Mouse (Mus musculus): Measurements from ENCODE around the gene Lrrc10. TPM values are rescaled to one million over a fixed set of nuclear protein-coding genes. Genes with fewer than 3 reads are reported as not detected.

The Lrrc10 gene
- polyA plus RNA-seq (2012; rRNA removed) = not detected in 2 replicates

DNA sequence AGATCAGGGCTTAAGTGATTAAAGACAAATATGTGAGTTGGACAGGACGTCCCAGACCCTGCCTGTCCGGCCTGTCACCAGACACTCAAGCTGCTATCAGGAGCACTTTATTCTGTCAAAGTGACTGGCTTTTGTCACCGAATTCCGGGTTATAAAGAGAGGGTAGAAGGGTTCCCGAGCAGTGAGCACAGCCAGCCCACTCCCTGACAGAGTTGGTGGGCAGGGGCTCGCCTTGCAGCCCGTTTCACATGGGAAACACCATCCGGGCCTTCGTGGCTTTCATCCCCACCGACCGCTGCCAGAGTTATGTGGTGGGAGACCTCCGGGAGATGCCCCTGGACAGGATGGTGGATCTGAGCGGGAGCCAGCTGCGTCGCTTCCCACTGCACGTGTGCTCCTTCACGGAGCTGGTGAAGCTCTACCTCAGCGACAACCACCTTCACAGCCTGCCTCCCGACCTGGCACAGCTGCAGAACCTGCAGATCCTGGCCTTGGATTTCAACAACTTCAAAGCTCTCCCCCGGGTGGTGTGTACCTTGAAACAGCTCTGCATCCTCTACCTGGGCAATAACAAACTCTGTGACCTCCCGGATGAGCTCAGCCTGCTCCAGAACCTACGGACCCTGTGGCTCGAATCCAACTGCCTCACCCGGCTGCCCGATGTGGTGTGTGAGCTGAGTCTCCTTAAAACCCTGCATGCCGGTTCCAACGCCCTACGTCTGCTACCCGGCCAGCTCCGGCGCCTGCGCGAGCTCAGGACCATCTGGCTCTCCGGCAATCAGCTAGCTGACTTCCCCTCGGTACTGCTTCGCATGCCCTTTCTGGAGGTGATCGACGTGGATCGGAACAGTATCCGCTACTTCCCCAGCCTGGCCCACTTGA lies at the start of gene Lrrc10:
Gene Lrrc10 (plus strand): TSS at position 167 of the 882 bp plus-strand sequence.

DNA sequence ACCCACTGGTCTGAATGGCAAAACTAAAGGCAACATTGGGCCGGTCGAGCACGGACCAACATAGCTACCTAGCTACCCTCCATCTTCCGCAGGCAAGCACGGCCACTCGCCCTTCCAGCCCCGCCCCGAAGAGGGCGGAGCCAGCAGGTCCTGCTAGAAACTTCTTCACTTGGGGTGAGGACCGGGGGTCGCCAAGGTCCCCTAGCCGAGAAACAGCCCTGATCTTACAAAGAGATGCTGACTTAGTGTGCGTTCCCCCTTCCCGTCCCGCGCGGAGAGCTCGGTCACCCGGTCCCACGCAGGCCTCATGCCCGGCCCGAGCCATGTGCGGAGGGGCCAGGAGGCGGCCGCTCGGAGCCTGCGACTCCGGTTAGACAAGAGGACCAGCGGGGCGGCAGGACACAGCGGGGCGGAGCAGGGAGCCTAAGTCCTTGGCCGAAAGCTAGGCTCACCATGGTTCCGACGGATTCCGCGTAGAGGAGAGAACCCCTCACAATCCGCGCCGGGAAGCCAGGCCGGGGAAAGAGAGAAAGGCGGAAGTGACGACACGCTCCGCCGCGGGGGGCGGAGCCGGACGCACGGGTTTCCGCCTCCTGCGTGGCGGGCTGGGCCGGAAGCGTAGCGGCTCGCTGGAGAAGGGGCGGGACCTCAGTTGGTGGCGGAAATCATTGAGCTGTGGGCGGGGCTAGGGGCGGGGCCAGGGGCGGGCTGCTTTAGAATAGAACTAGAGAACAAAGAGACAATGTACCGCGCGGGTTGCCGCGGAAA lies 18.3 kb downstream of the Lrrc10 start, which contains the start of gene Cct2:
Gene Cct2 (minus strand): TSS at position 561 of the 768 bp plus-strand sequence.

Other genes with a start within 250 kb of the Lrrc10 start
- 0.01 TPM in 1 of 2 replicates, not detected in the other for gene Myrfl, start 148.4 kb upstream of the Lrrc10 start, polyA plus RNA-seq (2012; rRNA removed)
- 5.7 and 6.6 TPM in 2 replicates for gene Rab3ip, start 94.6 kb upstream of the Lrrc10 start, polyA plus RNA-seq (2012; rRNA removed)
- gene Gm10271, start 72.7 kb upstream of the Lrrc10 start, polyA plus RNA-seq (2012; rRNA removed) = not detected in 2 replicates
- 0.06 TPM in 1 of 2 replicates, not detected in the other for gene Best3, start 59.0 kb upstream of the Lrrc10 start, polyA plus RNA-seq (2012; rRNA removed)
- 134 and 153 TPM in 2 replicates for gene Cct2, start 18.5 kb downstream of the Lrrc10 start, polyA plus RNA-seq (2012; rRNA removed)
- gene Frs2, start 103.2 kb downstream of the Lrrc10 start, polyA plus RNA-seq (2012; rRNA removed) = 9.0 and 9.6 TPM in 2 replicates
- 40.6 and 41.2 TPM in 2 replicates for gene Yeats4, start 179.2 kb downstream of the Lrrc10 start, polyA plus RNA-seq (2012; rRNA removed)
- gene 9530003J23Rik, start 193.4 kb downstream of the Lrrc10 start, polyA plus RNA-seq (2012; rRNA removed) = not detected in 2 replicates
- gene Lyz2, start 237.0 kb downstream of the Lrrc10 start, polyA plus RNA-seq (2012; rRNA removed) = 73.4 and 103 TPM in 2 replicates
- gene Lyz1, start 247.5 kb downstream of the Lrrc10 start, polyA plus RNA-seq (2012; rRNA removed) = 0.03 TPM in 2 replicates

Measured in liver, embryonic 14 days (tissue).